Mouse (Mus musculus) testis, adult 2 months (tissue): ENCODE results near the gene D930007J09Rik. TPM values are rescaled to one million over a fixed set of nuclear protein-coding genes. Genes with fewer than 3 reads are reported as not detected.
A peak's percentile ranks its signal among the peaks of the same experiment; 100 is the strongest.

Source experiments
- H3K27ac ChIP-seq: fragments of 200-500 bp; 2 replicates; pipeline ENCODE4 v1.5.1; 2012; ENCODE audit warnings: low read depth, low read length; ENCODE audit not compliant: control insufficient read depth, insufficient read depth
- H3K27me3 ChIP-seq: fragments of 200-500 bp; 2 replicates; pipeline ENCODE4 v1.6.1; 2012; ENCODE audit warnings: mild to moderate bottlenecking, low read length, moderate library complexity; ENCODE audit not compliant: control insufficient read depth, insufficient read depth
- H3K36me3 ChIP-seq: fragments of 200-500 bp; 2 replicates; pipeline ENCODE4 v1.6.1; 2012; ENCODE audit warnings: mild to moderate bottlenecking, low read length; ENCODE audit not compliant: control insufficient read depth, insufficient read depth
- H3K4me1 ChIP-seq: fragments of 200-500 bp; 2 replicates; pipeline ENCODE4 v1.6.1; 2012; ENCODE audit warnings: low read length; ENCODE audit not compliant: control insufficient read depth, insufficient read depth
- H3K4me3 ChIP-seq: fragments of 200-500 bp; 2 replicates; pipeline ENCODE4 v1.5.1; 2012; ENCODE audit warnings: low read depth, mild to moderate bottlenecking, low read length, moderate library complexity, mixed read lengths; ENCODE audit not compliant: control insufficient read depth
- CTCF ChIP-seq: fragments of 200-500 bp; IDR thresholded peaks from 2 replicates; pipeline ENCODE4 v1.5.1; 2012; ENCODE audit warnings: low read depth, mild to moderate bottlenecking, inconsistent platforms, low read length, moderate library complexity; ENCODE audit not compliant: control insufficient read depth, insufficient read depth, insufficient replicate concordance
- POLR2A ChIP-seq: fragments of 200-500 bp; IDR thresholded peaks from 2 replicates; pipeline ENCODE4 v1.6.1; 2012; ENCODE audit warnings: low read depth, mild to moderate bottlenecking, inconsistent platforms, low read length, moderate library complexity; ENCODE audit not compliant: control insufficient read depth
- polyA plus RNA-seq: library from polyadenylated mRNA; depleted of rRNA; stranded (reverse); fragments of >200 nt; gene quantifications from 2 replicates; pipeline ENCODE4 v1.2.3, GENCODE M21; 2012; rRNA removed

D930007J09Rik gene
- polyA plus RNA-seq = not detected in 2 replicates

- Histone ChIP-seq H3K36me3 (no peaks in the 10 kb centered on the region), H3K4me1 (peaks cover 8% of the 10 kb centered on the region), H3K27ac (peak within 1 kb of the TSS; percentile 89), H3K27me3 (no peaks in the 10 kb centered on the region), H3K4me3 (peak within 1 kb of the TSS; percentile 84)
- no peak for TF ChIP-seq CTCF
- 0 out of 2 replicates have a peak, but pooled peaks have one; percentile 28 for TF ChIP-seq POLR2A
Measured at GRCm38 (mm10) chr13:32802259-32803081, at the start of gene D930007J09Rik. D930007J09Rik (minus strand) TSS chr13:32802849.

- TF ChIP-seq POLR2A (no peak), CTCF (peak; percentile 43; the same call in 1 of the 2 replicates)
- H3K27me3 ChIP-seq = no peaks in the 10 kb centered on the region
- H3K4me1 ChIP-seq = no peaks in the 10 kb centered on the region
- no peak overlapping the region for H3K27ac ChIP-seq
- no peaks in the 10 kb centered on the region for H3K36me3 ChIP-seq
- no peak overlapping the region for H3K4me3 ChIP-seq
Measured at GRCm38 (mm10) chr13:32851967-32852366, 49.3 kb upstream of the D930007J09Rik start.

- Histone ChIP-seq H3K27me3 (no peaks in the 10 kb centered on the region), H3K4me1 (no peaks in the 10 kb centered on the region), H3K36me3 (no peaks in the 10 kb centered on the region), H3K27ac (no peak within 1 kb of the TSS), H3K4me3 (peak within 1 kb of the TSS; percentile 15; the same call in 1 of the 2 replicates)
- TF ChIP-seq CTCF = no peak
- TF ChIP-seq POLR2A = peak; percentile 43; the same call in 1 of the 2 replicates
Measured at GRCm38 (mm10) chr13:32850668-32851404, 48.2 kb upstream of the D930007J09Rik start, which contains the start of gene Serpinb1a. Serpinb1a (minus strand) TSS chr13:32851185.

- Histone ChIP-seq H3K27ac (no peak overlapping the region), H3K4me1 (no peaks in the 10 kb centered on the region), H3K36me3 (no peaks in the 10 kb centered on the region), H3K27me3 (no peaks in the 10 kb centered on the region), H3K4me3 (no peak overlapping the region)
- no peak for TF ChIP-seq POLR2A
- no peak for TF ChIP-seq CTCF
Measured at GRCm38 (mm10) chr13:32850156-32850555, 47.5 kb upstream of the D930007J09Rik start.

GRCm38 (mm10) chr13:32849531-32850123 lies 47.0 kb upstream of the D930007J09Rik start:
- Histone ChIP-seq H3K4me3 (no peak overlapping the region), H3K27ac (no peak overlapping the region), H3K4me1 (no peaks in the 10 kb centered on the region), H3K27me3 (no peaks in the 10 kb centered on the region), H3K36me3 (no peaks in the 10 kb centered on the region)
- TF ChIP-seq POLR2A (no peak), CTCF (no peak)

- no peaks in the 10 kb centered on the region for H3K27me3 ChIP-seq
- H3K4me3 ChIP-seq = no peak overlapping the region
- no peaks in the 10 kb centered on the region for H3K36me3 ChIP-seq
- no peak overlapping the region for H3K27ac ChIP-seq
- no peaks in the 10 kb centered on the region for H3K4me1 ChIP-seq
- TF ChIP-seq CTCF (no peak), POLR2A (no peak)
Measured at GRCm38 (mm10) chr13:32849092-32849491, 46.4 kb upstream of the D930007J09Rik start.

GRCm38 (mm10) chr13:32846221-32846620 lies 43.6 kb upstream of the D930007J09Rik start:
- no peak overlapping the region for H3K4me3 ChIP-seq
- H3K27me3 ChIP-seq = no peaks in the 10 kb centered on the region
- TF ChIP-seq CTCF (no peak), POLR2A (no peak)

More at GRCm38 (mm10) chr13:32846221-32846620, 43.6 kb upstream of the D930007J09Rik start:
- H3K27ac ChIP-seq = no peak overlapping the region
- H3K4me1 ChIP-seq = no peaks in the 10 kb centered on the region
- H3K36me3 ChIP-seq = no peaks in the 10 kb centered on the region
